Mouse (Mus musculus) frontal cortex, adult 2 months (tissue): ENCODE results near the gene Golga4. TPM values are rescaled to one million over a fixed set of nuclear protein-coding genes. Genes with fewer than 3 reads are reported as not detected.
A peak's percentile ranks its signal among the peaks of the same experiment; 100 is the strongest.
"Not testable (repeated sequence)": the region's sequence is repeated elsewhere in the genome, so short reads cannot be mapped to it uniquely, and the experiment has no call there.

Experiments used
- DNase-seq, 2 experiments: peaks; one replicate each; pipeline ENCODE4 v3.0.0; 2022; ENCODE audit warnings: low spot score in 1 of 2; ENCODE audit errors: extremely low spot score in 1 of 2
- polyA plus RNA-seq: library from polyadenylated mRNA; depleted of rRNA; stranded (reverse); fragments of >200 nt; gene quantifications from 2 replicates; pipeline ENCODE4 v1.2.3, GENCODE M21; 2012

Golga4 gene
- polyA plus RNA-seq, 1 experiment: 70.4 TPM

DNA sequence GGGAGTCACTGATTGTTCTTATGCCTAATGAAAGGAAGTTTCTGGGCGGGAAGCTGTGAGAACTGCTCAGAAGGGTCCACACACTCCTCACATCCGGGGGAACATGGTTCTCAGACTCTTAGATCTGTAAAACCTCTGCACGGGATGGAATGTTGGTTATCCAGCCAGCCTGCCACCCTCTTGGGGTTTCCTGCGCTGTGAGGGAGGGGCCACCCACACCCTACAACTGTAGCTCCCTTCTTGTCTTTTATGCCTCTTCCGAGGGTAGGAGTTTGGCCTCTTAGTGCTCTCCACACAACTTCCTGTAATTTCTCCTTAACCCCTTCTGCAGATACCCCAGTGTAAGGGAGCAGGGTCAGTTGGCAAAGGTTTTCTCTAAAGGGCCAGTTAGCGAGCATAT is 76.7 kb downstream of the Golga4 start:
- DNase-seq: no peak

DNA sequence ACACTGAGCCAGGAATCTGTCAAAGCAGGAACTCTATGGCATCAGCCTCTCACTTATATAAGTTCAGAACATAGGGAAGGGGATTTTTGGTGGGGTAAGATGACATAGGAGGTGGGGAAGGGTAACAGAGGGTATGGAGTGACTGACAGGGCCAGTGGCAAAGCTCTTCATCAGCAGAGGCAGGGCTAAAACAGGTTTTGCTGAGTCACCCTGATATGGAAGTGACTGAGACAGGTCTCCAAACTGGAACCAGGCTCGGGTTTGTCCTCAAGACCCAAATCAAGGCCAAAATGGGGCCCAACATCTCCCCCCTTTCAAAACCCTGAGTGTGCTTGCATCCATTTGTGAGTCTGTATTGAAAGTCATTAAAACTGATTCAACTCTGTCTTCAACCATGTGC is 78.8 kb downstream of the Golga4 start:
- no peak for DNase-seq

DNA sequence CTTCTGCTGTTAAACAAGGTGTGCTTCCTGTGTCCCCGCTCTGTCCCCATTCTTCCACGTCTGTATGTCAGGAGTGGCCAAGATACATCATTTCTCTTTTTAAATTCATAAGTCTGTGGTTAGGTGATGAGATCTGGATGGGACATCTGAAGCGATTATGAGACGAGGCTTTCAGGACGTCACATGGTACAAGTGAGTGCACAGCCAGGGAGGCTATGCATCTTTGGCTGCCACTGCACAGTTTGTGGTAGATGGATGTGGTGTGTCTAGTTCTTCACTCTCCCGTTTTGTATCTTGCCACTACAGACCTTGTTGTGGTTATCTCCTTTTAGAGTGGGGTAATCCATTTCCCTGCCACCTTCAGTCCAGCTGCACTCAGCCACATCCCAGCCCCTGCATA is 79.9 kb downstream of the Golga4 start:
- DNase-seq: no peak

DNA sequence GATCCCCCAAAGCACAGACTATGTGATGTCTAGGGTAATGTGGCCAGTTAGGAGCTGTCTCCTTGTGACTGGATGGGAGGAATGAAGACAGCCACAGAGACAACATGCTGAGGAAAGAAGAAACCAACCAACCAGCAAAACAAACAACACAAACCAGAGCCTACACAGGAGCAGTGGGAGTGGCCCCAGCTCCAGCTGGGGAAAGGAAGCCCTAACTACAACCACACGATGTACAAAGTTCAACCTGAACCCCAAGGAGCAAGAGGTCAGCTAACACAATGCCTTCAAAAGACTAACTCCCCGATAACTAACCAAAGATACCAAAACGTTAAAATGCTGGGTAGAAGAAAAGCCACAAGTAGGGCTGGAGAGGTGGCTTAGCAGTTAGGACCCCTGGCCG is 81.0 kb downstream of the Golga4 start:
- DNase-seq: no peak

GRCm38 (mm10) chr9:118589249-118589648 is 83.2 kb downstream of the Golga4 start:
- peak in 1 of 2 experiments; percentile 47 for DNase-seq

DNA sequence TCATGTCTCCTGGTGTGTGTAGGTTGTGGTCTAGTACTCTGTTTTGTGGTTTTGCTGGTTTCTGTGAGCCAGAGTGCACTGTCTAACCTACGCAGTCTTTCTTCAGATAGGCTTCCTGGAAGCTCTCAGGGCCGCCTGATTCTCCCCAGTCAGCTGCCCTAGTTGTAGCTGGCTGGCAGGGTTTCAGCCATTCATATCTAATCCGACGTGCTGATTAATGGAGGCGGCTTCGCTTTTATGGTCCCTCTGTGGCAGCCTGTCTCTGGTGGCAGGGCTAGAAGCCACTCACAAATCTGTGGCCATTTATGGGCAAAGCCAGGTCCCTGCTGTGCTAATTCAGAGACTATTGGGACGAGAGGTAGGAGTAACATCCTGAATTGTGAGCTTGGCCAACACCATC is 84.2 kb downstream of the Golga4 start:
- no peak for DNase-seq

DNA sequence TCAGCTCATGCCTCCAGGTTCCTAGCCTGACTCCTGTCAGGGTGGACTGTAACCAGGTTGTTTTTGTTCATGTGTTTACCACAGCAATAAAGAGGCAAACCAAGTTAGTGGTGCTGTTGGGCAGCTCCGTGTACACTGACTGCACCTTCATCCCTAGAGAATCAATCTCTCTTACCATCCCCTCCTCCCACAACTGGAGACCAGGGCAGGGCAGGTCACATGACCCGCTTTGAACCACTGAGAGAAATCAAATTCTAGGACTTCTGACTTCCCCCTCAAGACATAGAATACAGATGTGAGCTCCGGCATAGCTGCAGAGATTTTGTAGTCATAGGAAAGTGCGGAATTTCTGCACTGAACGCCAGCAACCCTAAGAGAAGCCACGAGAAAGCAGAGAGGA is 85.6 kb downstream of the Golga4 start:
- no peak for DNase-seq

- DNase-seq: no peak
Measured at GRCm38 (mm10) chr9:118592585-118593249, 86.7 kb downstream of the Golga4 start.

- no peak for DNase-seq
Measured at GRCm38 (mm10) chr9:118593443-118593842, 87.4 kb downstream of the Golga4 start.

- no peak for DNase-seq
Measured at GRCm38 (mm10) chr9:118596767-118597166, 90.7 kb downstream of the Golga4 start.

DNA sequence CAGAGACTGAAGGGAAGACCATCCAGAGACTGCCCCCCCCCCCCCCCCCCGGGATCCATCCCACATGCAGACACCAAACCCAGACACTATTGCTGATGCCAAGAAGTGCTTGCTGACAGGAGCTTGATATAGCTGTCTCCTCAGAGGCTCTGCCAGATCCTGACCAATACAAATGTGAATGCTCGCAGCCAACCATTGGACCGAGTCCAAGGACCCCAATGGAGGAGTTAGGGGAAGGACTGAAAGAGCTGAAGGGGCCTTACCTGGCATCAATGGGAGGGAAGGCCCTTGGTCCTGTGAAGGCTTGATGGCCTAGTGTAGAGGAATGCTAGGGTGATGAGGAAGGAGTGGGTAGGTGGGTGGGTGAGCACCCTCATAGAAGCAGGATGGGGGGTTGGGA is 94.3 kb downstream of the Golga4 start:
- DNase-seq: not testable (repeated sequence)

DNA sequence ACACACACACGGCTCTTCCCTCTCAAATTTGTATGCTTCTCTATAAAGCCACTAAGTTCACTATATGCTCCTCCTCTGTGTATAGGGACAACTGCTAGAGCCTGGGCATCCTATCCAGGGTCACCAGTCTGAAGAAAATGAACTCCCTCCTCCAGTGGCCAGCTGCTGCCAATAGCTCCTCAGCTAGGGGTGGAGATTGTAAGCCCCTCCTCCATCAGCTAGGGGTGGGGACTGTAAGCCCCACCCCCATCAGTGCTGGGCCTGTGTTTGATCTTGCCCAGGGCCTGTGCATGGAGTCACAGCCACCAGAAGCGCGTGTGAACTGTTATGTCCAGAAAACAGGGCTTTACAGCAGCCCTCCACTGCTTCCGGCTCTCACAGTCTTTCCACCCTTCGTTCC is 96.5 kb downstream of the Golga4 start:
- no peak for DNase-seq

DNA sequence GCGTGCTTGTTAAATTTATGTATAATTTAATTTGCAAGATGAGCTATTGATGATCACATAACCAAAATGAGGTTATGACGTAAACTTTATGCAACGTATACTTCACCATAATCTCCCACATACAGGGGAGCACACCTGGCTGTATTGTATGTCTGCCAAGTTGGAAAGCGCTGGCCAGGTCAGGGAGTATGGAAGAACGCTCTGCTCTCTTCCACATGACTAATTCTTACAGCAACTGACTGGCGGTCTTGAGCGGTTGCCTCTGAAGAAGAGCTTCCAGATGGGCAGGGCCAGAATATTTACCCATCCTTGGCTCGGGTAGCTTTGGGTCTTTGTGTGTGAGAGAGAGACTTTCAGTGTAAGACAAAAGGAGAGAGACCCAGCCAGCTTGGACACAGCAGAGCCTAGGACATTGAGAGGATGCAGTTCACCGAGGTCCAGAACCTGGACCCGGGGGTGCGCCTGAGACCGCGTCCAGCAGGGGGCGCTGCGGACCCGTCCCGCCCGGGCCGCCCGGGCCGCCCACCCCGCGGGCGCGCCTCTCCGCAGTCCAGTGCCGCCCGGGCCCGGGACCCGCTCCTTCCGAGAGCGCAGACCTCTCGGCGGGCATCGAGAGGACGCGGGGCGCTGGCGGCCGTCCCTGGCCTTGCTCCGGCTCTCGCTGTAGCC is 100.2 kb downstream of the Golga4 start, which contains the start of gene Itga9:
Itga9 (plus strand) TSS at position 543 of the 669 bp plus-strand sequence.
- peak in 1 of 2 experiments; percentile 69 for DNase-seq

- DNase-seq: no peak
Measured at GRCm38 (mm10) chr9:118606817-118607371, 100.8 kb downstream of the Golga4 start.

- DNase-seq: no peak
Measured at GRCm38 (mm10) chr9:118607701-118608401, 101.8 kb downstream of the Golga4 start.

GRCm38 (mm10) chr9:118608556-118608955 is 102.5 kb downstream of the Golga4 start:
- no peak for DNase-seq

DNA sequence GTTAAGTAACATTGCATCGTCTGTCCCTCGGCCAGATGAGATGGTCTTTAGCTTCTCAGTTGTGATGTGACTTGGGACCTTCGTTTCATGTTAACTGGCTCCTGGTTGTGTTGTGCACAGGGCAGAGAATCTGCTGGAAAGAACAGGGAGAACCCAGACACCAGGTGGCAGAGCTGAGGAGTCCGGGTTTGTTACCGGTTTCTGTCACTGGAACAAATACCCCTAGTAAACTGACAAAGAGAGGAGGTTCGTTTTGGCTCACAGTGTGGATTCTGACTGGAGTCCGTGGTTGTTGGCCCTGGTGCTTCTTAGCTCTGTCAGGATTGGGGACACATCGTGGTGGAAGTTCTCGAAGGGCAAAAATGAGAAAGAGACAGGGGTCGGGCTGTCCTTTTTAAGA is 104.0 kb downstream of the Golga4 start:
- DNase-seq: peak in 1 of 2 experiments; percentile 64

DNA sequence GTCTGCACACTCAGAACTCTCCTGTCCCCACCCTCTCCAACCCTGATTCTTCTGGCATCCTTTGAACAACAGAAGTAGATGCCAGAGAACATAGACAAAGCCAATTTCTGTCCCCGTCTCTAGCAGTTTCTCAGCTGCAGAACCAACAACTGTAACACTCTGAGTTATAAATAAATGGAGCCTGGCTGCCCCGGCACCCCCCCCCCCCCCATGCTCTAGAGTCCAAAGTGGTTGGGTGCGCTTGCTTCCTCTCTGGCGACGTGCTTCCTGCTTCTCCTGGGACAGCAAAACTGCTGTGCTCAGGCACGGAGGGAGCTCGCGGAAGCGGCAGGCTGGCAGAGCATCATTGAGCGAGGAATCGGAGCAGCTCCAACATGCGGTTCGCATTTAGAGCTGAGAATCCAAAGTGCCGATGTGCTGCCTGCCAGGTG is 105.1 kb downstream of the Golga4 start:
- DNase-seq: peak in 1 of 2 experiments; percentile 46

DNA sequence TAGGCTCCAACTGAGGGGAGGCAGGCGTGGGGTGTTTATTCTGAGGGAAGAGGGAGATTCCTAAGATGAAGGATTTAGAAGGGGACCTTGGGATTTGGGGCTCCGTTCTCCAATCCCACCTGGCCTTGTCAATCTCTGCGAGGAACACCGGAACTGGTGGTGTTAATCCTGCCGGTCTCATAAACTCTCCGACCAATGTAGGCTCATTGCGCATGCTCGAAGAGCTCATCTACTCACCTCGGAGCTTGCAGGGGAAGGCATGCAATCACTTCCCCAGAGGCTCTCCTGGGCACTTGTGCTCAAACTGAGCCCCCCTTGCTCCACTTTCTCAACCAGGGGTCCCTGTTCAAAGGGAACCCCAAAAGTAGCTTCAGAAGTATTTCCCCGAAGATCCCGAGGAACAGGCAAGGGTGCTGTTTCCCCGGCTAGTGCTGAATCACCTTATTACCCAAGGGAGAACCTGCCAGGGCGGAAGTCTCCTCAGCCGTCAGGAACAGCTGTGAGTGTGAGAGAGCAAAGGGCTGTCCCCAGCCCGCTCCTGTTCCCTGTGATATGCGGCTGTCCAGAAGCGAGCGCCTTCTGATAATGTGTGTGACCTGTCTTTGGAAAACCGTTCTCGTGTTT is 106.0 kb downstream of the Golga4 start:
- no peak for DNase-seq

GRCm38 (mm10) chr9:118617237-118617636 is 111.2 kb downstream of the Golga4 start:
- DNase-seq: no peak

GRCm38 (mm10) chr9:118618732-118619250 is 112.7 kb downstream of the Golga4 start:
- DNase-seq: no peak
